Mouse (Mus musculus): ENCODE results near the gene Slc9a8.

DNA sequence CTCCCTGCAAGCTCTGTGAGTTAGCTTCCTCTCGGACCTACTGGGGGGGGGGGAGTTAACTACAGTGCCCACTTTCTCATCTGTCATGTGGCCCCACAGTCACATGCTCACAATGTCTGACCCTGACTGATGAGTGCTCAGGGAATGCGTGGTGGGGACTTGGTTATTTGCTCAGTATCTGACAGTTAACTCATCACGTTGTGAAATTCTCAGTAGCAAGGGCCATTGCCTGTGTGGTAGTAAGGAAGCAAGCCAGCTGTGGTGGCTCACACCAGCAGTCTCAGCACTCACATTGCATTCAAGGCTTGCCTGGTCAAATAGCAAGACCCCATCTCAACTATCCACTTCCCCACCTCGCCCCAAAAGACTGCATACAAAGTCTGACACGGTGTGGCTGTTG lies 45.7 kb downstream of the Slc9a8 start:
- TF ChIP-seq CTCF (IDR thresholded peaks at IDR 0.05 in 2 of 3, conservative IDR thresholded peaks at IDR 0.05 in 1 of 3; ENCODE audit: control insufficient read depth in 1 of 3, insufficient read depth in 1 of 3, low read depth in 2 of 3, low read length in 3 of 3, poor library complexity in 1 of 3, severe bottlenecking in 1 of 3) (no peak), TBP (IDR thresholded peaks at IDR 0.05; ENCODE audit: low read depth, low read length) (no peak), POLR2AphosphoS5 (IDR thresholded peaks at IDR 0.05; ENCODE audit: borderline replicate concordance, low read depth, low read length) (no peak), EP300 (IDR thresholded peaks at IDR 0.05; ENCODE audit: low read depth in 1 of 2, low read length in 2 of 2) (no peak), GATA1 (IDR thresholded peaks at IDR 0.05; ENCODE audit: low read depth, low read length) (no peak), USF1 (IDR thresholded peaks at IDR 0.05; ENCODE audit: low read depth, low read length) (no peak), UBTF (IDR thresholded peaks at IDR 0.05; ENCODE audit: borderline replicate concordance, insufficient read depth, low read depth, low read length) (no peak), RAD21 (IDR thresholded peaks at IDR 0.05; ENCODE audit: low read depth, low read length) (no peak)
